Comparison of ENCODE assay signal across 7 mouse cellular contexts in genomic region chr7:44358886-44359654, GRCm38 (mm10). TPM values are rescaled to one million over a fixed set of nuclear protein-coding genes. Genes with fewer than 3 reads are reported as not detected.
DNase-seq lines count a peak whose midpoint lies in the region; ATAC-seq and TF ChIP-seq lines count a peak whose summit lies in the region.

No protein-coding gene starts in this region.

- peak overlapping the region; percentile 43 for H3K4me3 ChIP-seq in lung, embryonic 14.5 days (ENCODE audit: low read depth, low read length)
- peak overlapping the region; percentile 47 for H3K4me3 ChIP-seq in forebrain, postnatal 0 days (ENCODE audit: low read depth, low read length)
- H3K4me3 ChIP-seq in liver, postnatal 0 days (ENCODE audit: low read depth, low read length), result peak overlapping the region; percentile 45; the same call in 1 of the 2 replicates

- TF ChIP-seq CTCF in lung, embryonic 14.5 days (IDR thresholded peaks at IDR 0.05; ENCODE audit: low read depth), result no peak
- TF ChIP-seq CTCF in forebrain, postnatal 0 days (IDR thresholded peaks at IDR 0.05; ENCODE audit: low read depth), result no peak
- TF ChIP-seq CTCF in liver, postnatal 0 days (IDR thresholded peaks at IDR 0.05; ENCODE audit: low read depth), result no peak

- H3K36me3 ChIP-seq in lung, embryonic 14.5 days (ENCODE audit: insufficient read depth), result no peaks in the 10 kb centered on the region
- peaks cover 14% of the 10 kb centered on the region for H3K36me3 ChIP-seq in forebrain, postnatal 0 days (ENCODE audit: insufficient read depth)
- no peaks in the 10 kb centered on the region for H3K36me3 ChIP-seq in liver, postnatal 0 days (replicated peaks; ENCODE audit: insufficient read depth, low read length)

- peaks cover 14% of the 10 kb centered on the region for H3K4me1 ChIP-seq in lung, embryonic 14.5 days (ENCODE audit: insufficient read depth)
- no peaks in the 10 kb centered on the region for H3K4me1 ChIP-seq in forebrain, postnatal 0 days (ENCODE audit: insufficient read depth)
- peaks cover 16% of the 10 kb centered on the region for H3K4me1 ChIP-seq in liver, postnatal 0 days (ENCODE audit: insufficient read depth)

- DNase-seq in lung, embryonic 14.5 days, result no peak
- DNase-seq in lung, adult 18-20 months, result no peak
- DNase-seq in cerebellum, postnatal 10 days, result peak; percentile 77 to 79
- DNase-seq in forebrain, postnatal 0 days, result peak; percentile 63
- DNase-seq in liver, postnatal 0 days, result no peak
- DNase-seq in thymus, adult 18-20 months, result no peak
- no peak for DNase-seq in ovary, postnatal 14 days (ENCODE audit: low spot score)

- peak overlapping the region; percentile 55 for H3K9ac ChIP-seq in lung, embryonic 14.5 days
- peak overlapping the region; percentile 51 for H3K9ac ChIP-seq in forebrain, postnatal 0 days
- H3K9ac ChIP-seq in liver, postnatal 0 days (replicated peaks), result no peak overlapping the region

- peak overlapping the region; percentile 82 for H3K4me2 ChIP-seq in lung, embryonic 14.5 days
- H3K4me2 ChIP-seq in forebrain, postnatal 0 days (ENCODE audit: low read depth), result peak overlapping the region; percentile 86
- peak overlapping the region; percentile 80 for H3K4me2 ChIP-seq in liver, postnatal 0 days (ENCODE audit: low read depth, low read length)

- ATAC-seq in lung, embryonic 14.5 days (ENCODE audit: insufficient read depth), result 0 out of 2 replicates have a peak, but pooled peaks have one; percentile 4
- peak; percentile 20 for ATAC-seq in forebrain, postnatal 0 days
- no peak for ATAC-seq in liver, postnatal 0 days

- H3K27ac ChIP-seq in lung, embryonic 14.5 days (ENCODE audit: low read depth), result peak overlapping the region; percentile 36; the same call in 1 of the 2 replicates
- peak overlapping the region; percentile 75 for H3K27ac ChIP-seq in forebrain, postnatal 0 days (ENCODE audit: low read depth, low read length)
- no peak overlapping the region for H3K27ac ChIP-seq in liver, postnatal 0 days (ENCODE audit: low read depth)

- H3K27me3 ChIP-seq in lung, embryonic 14.5 days (ENCODE audit: insufficient read depth, low read length), result peaks cover 63% of the 10 kb centered on the region
- peaks cover 13% of the 10 kb centered on the region; the same call in 1 of the 2 replicates for H3K27me3 ChIP-seq in forebrain, postnatal 0 days (ENCODE audit: insufficient read depth, low read length)
- peaks cover 64% of the 10 kb centered on the region for H3K27me3 ChIP-seq in liver, postnatal 0 days (ENCODE audit: insufficient read depth, low read length)

- WGBS in lung, embryonic 14.5 days, result 4% methylated on average over 23 of the region's 26 CpGs
- WGBS in forebrain, postnatal 0 days, result 4% methylated on average over 24 of the region's 26 CpGs
- 5% methylated on average over 22 of the region's 26 CpGs for WGBS in liver, postnatal 0 days (ENCODE audit: insufficient replicate concordance)

- H3K9me3 ChIP-seq in lung, embryonic 14.5 days (ENCODE audit: low read depth, low read length), result no peaks in the 10 kb centered on the region
- no peaks in the 10 kb centered on the region for H3K9me3 ChIP-seq in forebrain, postnatal 0 days (ENCODE audit: low read length)
- no peaks in the 10 kb centered on the region for H3K9me3 ChIP-seq in liver, postnatal 0 days (ENCODE audit: low read length)

- TF ChIP-seq EP300 in liver, postnatal 0 days (IDR thresholded peaks at IDR 0.05; ENCODE audit: low read depth), result no peak

RNA-seq across cellular contexts. Expression of gene Syt3, which starts 24.8 kb away (rescaled TPM):
- 2.0 and 2.9 TPM in 2 replicates for polyA plus RNA-seq in lung, embryonic 14.5 days (2014; fragmentation: Nextera tagmentation; extraction: Ambion mirVana)
- total RNA-seq in forebrain, postnatal 0 days (2014; rRNA removed), result 48.2 and 77.2 TPM in 2 replicates
- 43.9 and 55.0 TPM in 2 replicates for polyA plus RNA-seq in forebrain, postnatal 0 days (2015; fragmentation: Nextera tagmentation; extraction: Ambion mirVana)
- 0.04 TPM in 1 of 2 replicates, not detected in the other for polyA plus RNA-seq in liver, postnatal 0 days (2015; fragmentation: Nextera tagmentation; extraction: Ambion mirVana)

RNA-seq across cellular contexts. Expression of gene 1700008O03Rik, which starts 26.6 kb away (rescaled TPM):
- 0.71 and 1.2 TPM in 2 replicates for polyA plus RNA-seq in lung, embryonic 14.5 days (2014; fragmentation: Nextera tagmentation; extraction: Ambion mirVana)
- 1.3 and 7.3 TPM in 2 replicates for total RNA-seq in forebrain, postnatal 0 days (2014; rRNA removed)
- 2.7 and 3.5 TPM in 2 replicates for polyA plus RNA-seq in forebrain, postnatal 0 days (2015; fragmentation: Nextera tagmentation; extraction: Ambion mirVana)
- polyA plus RNA-seq in liver, postnatal 0 days (2015; fragmentation: Nextera tagmentation; extraction: Ambion mirVana), result 0.15 and 0.18 TPM in 2 replicates

RNA-seq across cellular contexts. Expression of gene Shank1, which starts 49.0 kb away (rescaled TPM):
- polyA plus RNA-seq in lung, embryonic 14.5 days (2014; fragmentation: Nextera tagmentation; extraction: Ambion mirVana), result 1.3 and 1.6 TPM in 2 replicates
- total RNA-seq in forebrain, postnatal 0 days (2014; rRNA removed), result 31.1 and 34.2 TPM in 2 replicates
- 15.4 and 29.7 TPM in 2 replicates for polyA plus RNA-seq in forebrain, postnatal 0 days (2015; fragmentation: Nextera tagmentation; extraction: Ambion mirVana)
- not detected in 2 replicates for polyA plus RNA-seq in liver, postnatal 0 days (2015; fragmentation: Nextera tagmentation; extraction: Ambion mirVana)

RNA-seq across cellular contexts. Expression of gene Clec11a, which starts 52.4 kb away (rescaled TPM):
- polyA plus RNA-seq in lung, embryonic 14.5 days (2014; fragmentation: Nextera tagmentation; extraction: Ambion mirVana), result 1.8 TPM in 2 replicates
- 3.8 and 4.7 TPM in 2 replicates for total RNA-seq in forebrain, postnatal 0 days (2014; rRNA removed)
- polyA plus RNA-seq in forebrain, postnatal 0 days (2015; fragmentation: Nextera tagmentation; extraction: Ambion mirVana), result 3.7 and 4.3 TPM in 2 replicates
- 1.6 and 1.8 TPM in 2 replicates for polyA plus RNA-seq in liver, postnatal 0 days (2015; fragmentation: Nextera tagmentation; extraction: Ambion mirVana)

Comparison
In these comparisons a context has a peak if more than half of its experiments do, and no peak if none do; other contexts are left out.
1. DNase-seq: peak in cerebellum, postnatal 10 days (2 of 2) and forebrain, postnatal 0 days (single experiment); none in lung, embryonic 14.5 days (single experiment), lung, adult 18-20 months (0 of 2), liver, postnatal 0 days (single experiment), thymus, adult 18-20 months (0 of 2) and ovary, postnatal 14 days (single experiment).
2. RNA of gene Syt3, which starts 24.8 kb away (polyA plus RNA-seq): 43.9 to 55.0 TPM in forebrain, postnatal 0 days; 2.0 to 2.9 TPM in lung, embryonic 14.5 days and 0.04 TPM in liver, postnatal 0 days; every median in the first group is over 10 times any median in the second.
3. Peak in every context shown above with its lines, with median percentiles within 50 percentile points of each other: H3K4me2 ChIP-seq and H3K4me3 ChIP-seq.